ENCODE assay signal across 8 mouse cellular contexts in genomic region chr3:63554872-63555271, GRCm38 (mm10).
DNase-seq lines count a peak whose midpoint lies in the region; ATAC-seq lines count a peak whose summit lies in the region.

No protein-coding gene starts in this region.

- no peak for DNase-seq in forebrain, embryonic 10.5 days (ENCODE audit: extremely low spot score, low spot score)
- DNase-seq in 3134 (ENCODE audit: extremely low read depth, insufficient read length, low spot score), result peak; percentile 40
- DNase-seq in brain, embryonic 18.5 days (ENCODE audit: low read depth, low spot score), result peak; percentile 49
- peak; percentile 4 to 9 for DNase-seq in layer of hippocampus, adult 8-10 months (ENCODE audit: low spot score in 2 of 2)
- DNase-seq in spleen, postnatal 4 days (ENCODE audit: low spot score in 2 of 2), result no peak

- peak; percentile 59; the same call in 1 of the 2 replicates for ATAC-seq in forebrain, embryonic 13.5 days
- ATAC-seq in heart, embryonic 12.5 days (ENCODE audit: insufficient number of reproducible peaks, low FRiP score), result no peak
- peak; percentile 80 for ATAC-seq in midbrain, embryonic 15.5 days (replicated peaks)

- H3K4me1 ChIP-seq in forebrain, embryonic 13.5 days, result no peaks in the 10 kb centered on the region
- H3K4me1 ChIP-seq in forebrain, embryonic 10.5 days, result 0 out of 2 replicates have a peak, but pooled peaks cover 4% of the 10 kb centered on the region
- H3K4me1 ChIP-seq in heart, embryonic 12.5 days (replicated peaks), result no peaks in the 10 kb centered on the region
- peaks cover 4% of the 10 kb centered on the region; the same call in 1 of the 2 replicates for H3K4me1 ChIP-seq in midbrain, embryonic 15.5 days

- no peak overlapping the region for H3K9ac ChIP-seq in forebrain, embryonic 13.5 days
- H3K9ac ChIP-seq in heart, embryonic 12.5 days, result no peak overlapping the region
- no peak overlapping the region for H3K9ac ChIP-seq in midbrain, embryonic 15.5 days

- no peaks in the 10 kb centered on the region for H3K36me3 ChIP-seq in forebrain, embryonic 13.5 days (ENCODE audit: poor library complexity, severe bottlenecking)
- no peaks in the 10 kb centered on the region for H3K36me3 ChIP-seq in forebrain, embryonic 10.5 days (replicated peaks)
- no peaks in the 10 kb centered on the region for H3K36me3 ChIP-seq in heart, embryonic 12.5 days
- no peaks in the 10 kb centered on the region for H3K36me3 ChIP-seq in midbrain, embryonic 15.5 days (replicated peaks)

- no peaks in the 10 kb centered on the region for H3K9me3 ChIP-seq in forebrain, embryonic 13.5 days (replicated peaks)
- no peaks in the 10 kb centered on the region for H3K9me3 ChIP-seq in forebrain, embryonic 10.5 days
- no peaks in the 10 kb centered on the region for H3K9me3 ChIP-seq in heart, embryonic 12.5 days (replicated peaks)
- no peaks in the 10 kb centered on the region for H3K9me3 ChIP-seq in midbrain, embryonic 15.5 days

- 0 out of 2 replicates have a peak overlapping the region, but pooled peaks have one; percentile 5 for H3K4me2 ChIP-seq in forebrain, embryonic 13.5 days
- peak overlapping the region; percentile 32; the same call in 1 of the 2 replicates for H3K4me2 ChIP-seq in heart, embryonic 12.5 days
- 0 out of 2 replicates have a peak overlapping the region, but pooled peaks have one; percentile 14 for H3K4me2 ChIP-seq in midbrain, embryonic 15.5 days

- no peaks in the 10 kb centered on the region for H3K27me3 ChIP-seq in forebrain, embryonic 13.5 days
- H3K27me3 ChIP-seq in forebrain, embryonic 10.5 days (ENCODE audit: poor library complexity, severe bottlenecking), result no peaks in the 10 kb centered on the region
- H3K27me3 ChIP-seq in heart, embryonic 12.5 days (replicated peaks), result no peaks in the 10 kb centered on the region
- H3K27me3 ChIP-seq in midbrain, embryonic 15.5 days (replicated peaks), result no peaks in the 10 kb centered on the region

- 9% methylated on average over 9 of the region's 9 CpGs for WGBS in forebrain, embryonic 13.5 days
- WGBS in forebrain, embryonic 10.5 days, result 17% methylated on average over 9 of the region's 9 CpGs
- WGBS in heart, embryonic 12.5 days, result 7% methylated on average over 9 of the region's 9 CpGs
- WGBS in midbrain, embryonic 15.5 days, result 7% methylated on average over 9 of the region's 9 CpGs

- H3K4me3 ChIP-seq in forebrain, embryonic 13.5 days, result no peak overlapping the region
- H3K4me3 ChIP-seq in forebrain, embryonic 10.5 days, result no peak overlapping the region
- no peak overlapping the region for H3K4me3 ChIP-seq in heart, embryonic 12.5 days
- no peak overlapping the region for H3K4me3 ChIP-seq in midbrain, embryonic 15.5 days

- H3K27ac ChIP-seq in forebrain, embryonic 13.5 days, result no peak overlapping the region
- H3K27ac ChIP-seq in forebrain, embryonic 10.5 days, result no peak overlapping the region
- no peak overlapping the region for H3K27ac ChIP-seq in heart, embryonic 12.5 days (ENCODE audit: poor library complexity, severe bottlenecking)
- H3K27ac ChIP-seq in midbrain, embryonic 15.5 days, result no peak overlapping the region

Comparison
In these comparisons a context has a peak if more than half of its experiments do, and no peak if none do; other contexts are left out.
1. DNase-seq: peak in 3134 (single experiment), brain, embryonic 18.5 days (single experiment) and layer of hippocampus, adult 8-10 months (2 of 2); none in forebrain, embryonic 10.5 days (single experiment) and spleen, postnatal 4 days (0 of 2).
2. Peak in every context shown above with its lines, with median percentiles within 50 percentile points of each other: H3K4me2 ChIP-seq.